Mouse (Mus musculus): Measurements from ENCODE around the gene Rapsn. TPM values are rescaled to one million over a fixed set of nuclear protein-coding genes. Genes with fewer than 3 reads are reported as not detected.

The Rapsn gene
- polyA plus RNA-seq, 1 experiment: not detected

DNA sequence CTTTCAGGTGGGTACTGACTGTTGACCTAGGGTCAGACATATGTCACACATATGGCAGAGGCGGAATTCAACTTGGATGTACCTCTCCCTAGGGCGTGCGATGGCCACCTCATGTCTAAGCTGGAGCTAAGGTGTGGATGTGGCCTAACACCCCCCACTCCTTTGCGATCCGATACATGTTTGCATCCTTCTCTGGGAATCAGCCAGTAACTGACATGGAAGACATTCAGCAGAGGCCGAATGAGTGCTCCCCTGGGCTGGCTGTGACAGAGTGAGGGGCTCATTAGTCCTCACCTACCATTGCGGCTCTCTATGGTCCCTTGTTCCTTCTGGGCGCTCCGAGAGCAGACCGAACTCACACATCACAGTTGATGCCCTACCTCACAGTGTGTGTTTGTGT is 35.6 kb downstream of the Rapsn start:
- Histone ChIP-seq H3K9me3 (ENCODE audit: control insufficient read depth, low read length) (no peaks in the 10 kb centered on the region), H3K4me3 (replicated peaks) (peak overlapping the region; percentile 85), H3K4me1 (ENCODE audit: control insufficient read depth) (peaks cover 33% of the 10 kb centered on the region), H3K27me3 (ENCODE audit: control insufficient read depth) (no peaks in the 10 kb centered on the region), H3K36me3 (ENCODE audit: control insufficient read depth) (peaks cover 16% of the 10 kb centered on the region)
- TF ChIP-seq GATA1 (IDR thresholded peaks at IDR 0.05; ENCODE audit: low read length) (no peak), TAL1 (IDR thresholded peaks at IDR 0.05; ENCODE audit: low read length) (no peak)

DNA sequence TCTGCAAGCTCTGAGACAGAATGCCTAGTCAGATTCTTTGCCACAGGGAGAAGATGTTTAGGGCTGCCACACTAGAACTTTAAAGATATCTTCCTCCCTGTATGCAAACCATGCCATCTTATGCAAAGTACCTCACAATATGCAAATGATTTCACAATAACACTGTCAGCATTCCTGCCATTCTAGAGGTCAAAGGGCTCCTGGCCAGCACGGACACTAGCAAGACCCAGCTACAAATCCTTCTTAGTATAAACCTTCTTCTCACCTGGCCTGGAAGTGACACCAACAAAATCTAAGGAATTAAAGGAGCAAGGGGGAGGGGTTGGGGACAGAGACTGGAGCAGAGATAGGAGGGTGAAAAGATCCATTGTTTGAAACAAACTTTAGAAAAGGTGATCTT is 36.7 kb downstream of the Rapsn start:
- H3K27me3 ChIP-seq (ENCODE audit: control insufficient read depth): peaks cover under 1% of the 10 kb centered on the region
- no peak for TF ChIP-seq GATA1 (IDR thresholded peaks at IDR 0.05; ENCODE audit: low read length)
- no peak for TF ChIP-seq TAL1 (IDR thresholded peaks at IDR 0.05; ENCODE audit: low read length)
- H3K9me3 ChIP-seq (ENCODE audit: control insufficient read depth, low read length): no peaks in the 10 kb centered on the region
- peaks cover 31% of the 10 kb centered on the region for H3K4me1 ChIP-seq (ENCODE audit: control insufficient read depth)
- H3K4me3 ChIP-seq (replicated peaks): no peak overlapping the region
- peaks cover 6% of the 10 kb centered on the region for H3K36me3 ChIP-seq (ENCODE audit: control insufficient read depth)

DNA sequence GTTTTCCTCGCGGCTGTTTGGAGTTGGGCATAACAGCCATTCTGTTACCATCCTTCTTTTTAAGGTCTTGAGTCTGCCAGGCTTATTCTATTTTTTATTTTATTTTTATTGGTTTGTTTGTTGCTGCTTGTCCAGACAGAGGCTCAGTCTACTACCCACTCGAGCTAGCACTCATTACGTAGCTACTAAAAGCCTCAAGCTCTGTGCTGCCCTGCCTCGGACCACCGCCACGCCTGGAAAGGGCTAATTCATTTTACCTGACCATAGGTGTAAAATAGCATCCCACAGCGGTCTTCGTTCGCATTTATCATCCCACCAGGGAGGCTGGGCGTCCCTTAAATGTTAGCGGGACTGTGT is 42.5 kb downstream of the Rapsn start:
- Histone ChIP-seq H3K27me3 (ENCODE audit: control insufficient read depth) (peaks cover 21% of the 10 kb centered on the region), H3K4me1 (ENCODE audit: control insufficient read depth) (peaks cover 14% of the 10 kb centered on the region), H3K4me3 (replicated peaks) (no peak overlapping the region), H3K9me3 (ENCODE audit: control insufficient read depth, low read length) (no peaks in the 10 kb centered on the region), H3K36me3 (ENCODE audit: control insufficient read depth) (no peaks in the 10 kb centered on the region)
- TF ChIP-seq TAL1 (IDR thresholded peaks at IDR 0.05; ENCODE audit: low read length) (no peak), GATA1 (IDR thresholded peaks at IDR 0.05; ENCODE audit: low read length) (no peak)

DNA sequence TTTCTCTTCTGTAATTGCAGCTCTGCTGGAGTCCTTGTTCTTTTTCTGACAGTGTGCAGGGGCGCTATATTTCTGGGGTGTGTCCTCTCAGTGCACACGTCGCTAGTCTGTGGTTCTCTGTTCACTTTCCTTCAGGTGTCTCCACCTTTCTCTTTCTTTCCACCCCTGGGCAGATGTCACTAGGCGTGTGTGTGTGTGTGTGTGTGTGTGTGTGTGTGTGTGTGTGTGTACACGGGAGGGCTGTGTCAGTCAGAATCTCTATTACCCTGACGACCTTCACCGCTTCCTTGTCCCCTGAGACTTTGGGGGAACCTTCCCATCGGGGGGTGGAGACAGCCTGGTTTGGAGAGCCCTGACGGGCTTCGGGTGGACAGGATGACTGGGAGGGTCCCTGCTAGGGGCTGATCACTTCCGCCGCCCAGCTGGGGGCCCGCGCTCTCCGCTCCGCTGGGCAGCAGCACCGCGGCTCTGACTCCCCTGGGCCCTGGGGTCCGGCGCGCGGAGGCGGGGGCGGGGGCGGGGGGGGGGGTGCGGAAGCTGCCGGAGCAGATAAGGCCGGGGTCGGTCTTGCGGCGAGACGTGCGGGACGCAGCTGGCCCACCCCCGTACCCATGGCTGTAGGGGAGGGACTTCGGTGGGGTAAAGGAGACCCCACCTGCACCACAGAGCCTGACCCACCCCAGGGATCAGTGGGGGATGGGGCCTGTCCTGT is 43.0 kb downstream of the Rapsn start:
- Histone ChIP-seq H3K9me3 (ENCODE audit: control insufficient read depth, low read length) (no peaks in the 10 kb centered on the region), H3K4me1 (ENCODE audit: control insufficient read depth) (peaks cover 16% of the 10 kb centered on the region), H3K27me3 (ENCODE audit: control insufficient read depth) (peaks cover 21% of the 10 kb centered on the region), H3K4me3 (replicated peaks) (peak overlapping the region; percentile 48), H3K36me3 (ENCODE audit: control insufficient read depth) (no peaks in the 10 kb centered on the region)
- TF ChIP-seq GATA1 (IDR thresholded peaks at IDR 0.05; ENCODE audit: low read length) (no peak), TAL1 (IDR thresholded peaks at IDR 0.05; ENCODE audit: low read length) (no peak)

DNA sequence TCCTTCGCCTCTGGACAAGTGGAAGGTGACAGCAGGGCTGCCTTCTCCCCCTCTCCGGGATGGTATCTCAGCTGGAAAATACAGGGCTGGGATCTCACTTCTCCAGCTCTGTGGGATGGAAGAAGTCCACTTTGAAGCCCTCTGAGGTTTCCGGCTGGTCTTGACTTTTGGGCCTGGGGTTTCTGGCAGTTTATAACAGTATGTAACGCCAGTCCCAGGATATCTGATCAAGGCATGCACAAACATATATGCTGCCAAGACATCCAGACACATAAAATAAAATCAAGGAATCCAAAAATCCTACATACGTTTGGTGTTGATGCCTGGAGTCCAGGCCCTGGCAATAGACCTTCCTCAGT is 43.6 kb downstream of the Rapsn start:
- Histone ChIP-seq H3K36me3 (ENCODE audit: control insufficient read depth) (no peaks in the 10 kb centered on the region), H3K27me3 (ENCODE audit: control insufficient read depth) (peaks cover 21% of the 10 kb centered on the region), H3K4me3 (replicated peaks) (peak overlapping the region; percentile 48), H3K9me3 (ENCODE audit: control insufficient read depth, low read length) (no peaks in the 10 kb centered on the region), H3K4me1 (ENCODE audit: control insufficient read depth) (peaks cover 16% of the 10 kb centered on the region)
- no peak for TF ChIP-seq GATA1 (IDR thresholded peaks at IDR 0.05; ENCODE audit: low read length)
- TF ChIP-seq TAL1 (IDR thresholded peaks at IDR 0.05; ENCODE audit: low read length): no peak

GRCm38 (mm10) chr2:91080784-91081513 is 45.5 kb downstream of the Rapsn start:
- Histone ChIP-seq H3K9me3 (ENCODE audit: control insufficient read depth, low read length) (no peaks in the 10 kb centered on the region), H3K27me3 (ENCODE audit: control insufficient read depth) (peaks cover 21% of the 10 kb centered on the region), H3K4me3 (replicated peaks) (no peak overlapping the region), H3K4me1 (ENCODE audit: control insufficient read depth) (peaks cover 16% of the 10 kb centered on the region), H3K36me3 (ENCODE audit: control insufficient read depth) (no peaks in the 10 kb centered on the region)
- TF ChIP-seq GATA1 (IDR thresholded peaks at IDR 0.05; ENCODE audit: low read length): no peak
- no peak for TF ChIP-seq TAL1 (IDR thresholded peaks at IDR 0.05; ENCODE audit: low read length)

DNA sequence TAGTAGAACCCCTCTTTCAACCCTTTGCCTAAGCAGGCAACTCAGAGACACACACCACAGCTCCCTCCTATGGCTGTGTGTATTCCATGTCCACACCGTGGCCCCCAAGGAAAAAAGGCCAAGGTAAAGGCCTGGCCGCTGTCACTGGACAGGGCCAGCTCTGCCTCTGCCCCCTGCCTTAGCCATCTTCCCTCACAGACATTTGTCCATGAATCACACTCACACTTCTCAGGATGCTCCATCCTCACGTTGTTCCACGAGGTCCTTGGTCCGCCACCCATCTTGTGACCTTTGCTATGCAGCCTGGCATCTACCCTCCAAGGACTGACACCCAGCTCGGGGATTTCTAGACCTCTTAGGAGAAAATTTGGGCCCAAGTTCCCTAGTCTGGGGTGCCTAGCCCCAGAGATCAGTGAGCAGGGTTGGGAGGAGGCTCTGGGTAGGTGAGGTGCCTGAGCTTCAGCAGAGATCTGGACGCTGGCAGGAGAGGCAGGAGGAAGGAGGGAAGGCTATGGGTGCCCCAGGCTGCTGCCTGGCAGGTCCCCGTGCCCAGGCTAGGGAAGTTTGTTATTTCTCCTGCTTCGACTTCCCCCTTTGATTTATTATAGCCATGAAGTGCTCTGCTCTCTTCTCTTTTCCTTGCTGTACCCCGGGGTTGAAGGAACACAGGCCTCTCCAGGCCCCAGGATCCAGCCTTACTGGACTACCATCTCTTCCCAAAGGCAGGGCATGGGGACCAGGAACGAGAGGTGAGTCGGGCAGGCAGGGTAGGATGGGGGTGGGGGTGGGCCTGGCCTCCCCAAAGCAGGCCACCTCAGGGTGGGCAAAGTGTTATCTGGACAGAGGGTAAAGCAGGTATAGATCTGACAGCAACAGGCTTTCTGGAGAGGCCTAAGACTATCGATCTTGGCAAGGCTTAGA is 46.6 kb downstream of the Rapsn start, which contains the start of gene Spi1:
Gene Spi1, plus strand, starts transcription at position 616 of the 921 bp plus-strand sequence.
- Histone ChIP-seq H3K36me3 (ENCODE audit: control insufficient read depth) (no peaks in the 10 kb centered on the region), H3K4me1 (ENCODE audit: control insufficient read depth) (peaks cover 16% of the 10 kb centered on the region), H3K9me3 (ENCODE audit: control insufficient read depth, low read length) (no peaks in the 10 kb centered on the region), H3K4me3 (replicated peaks) (no peak within 1 kb of the TSS), H3K27me3 (ENCODE audit: control insufficient read depth) (peaks cover 21% of the 10 kb centered on the region)
- no peak for TF ChIP-seq GATA1 (IDR thresholded peaks at IDR 0.05; ENCODE audit: low read length)
- no peak for TF ChIP-seq TAL1 (IDR thresholded peaks at IDR 0.05; ENCODE audit: low read length)

GRCm38 (mm10) chr2:91082844-91083243 is 47.4 kb downstream of the Rapsn start:
- Histone ChIP-seq H3K9me3 (ENCODE audit: control insufficient read depth, low read length) (no peaks in the 10 kb centered on the region), H3K4me1 (ENCODE audit: control insufficient read depth) (peaks cover 16% of the 10 kb centered on the region), H3K4me3 (replicated peaks) (no peak overlapping the region), H3K36me3 (ENCODE audit: control insufficient read depth) (no peaks in the 10 kb centered on the region), H3K27me3 (ENCODE audit: control insufficient read depth) (peaks cover 14% of the 10 kb centered on the region)
- no peak for TF ChIP-seq GATA1 (IDR thresholded peaks at IDR 0.05; ENCODE audit: low read length)
- TF ChIP-seq TAL1 (IDR thresholded peaks at IDR 0.05; ENCODE audit: low read length): no peak

All from erythroblast, embryonic 14.5 days (primary cell).